Mouse (Mus musculus): Measurements from ENCODE around the gene Sec16b. TPM values are rescaled to one million over a fixed set of nuclear protein-coding genes. Genes with fewer than 3 reads are reported as not detected.
A peak's percentile ranks its signal among the peaks of the same experiment; 100 is the strongest.

Gene Sec16b
- total RNA-seq, 2 experiments from 2014 or later: 5.0 to 5.6 TPM

- no peak for DNase-seq (ENCODE audit: low spot score in 2 of 2)
Observed at GRCm38 (mm10) chr1:157555738-157556137, 49.2 kb downstream of the Sec16b start.

GRCm38 (mm10) chr1:157556439-157556838, 49.9 kb downstream of the Sec16b start:
- no peak for DNase-seq (ENCODE audit: low spot score in 2 of 2)

- no peak for DNase-seq (ENCODE audit: low spot score in 2 of 2)
Observed at GRCm38 (mm10) chr1:157558145-157558544, 51.6 kb downstream of the Sec16b start.

DNA sequence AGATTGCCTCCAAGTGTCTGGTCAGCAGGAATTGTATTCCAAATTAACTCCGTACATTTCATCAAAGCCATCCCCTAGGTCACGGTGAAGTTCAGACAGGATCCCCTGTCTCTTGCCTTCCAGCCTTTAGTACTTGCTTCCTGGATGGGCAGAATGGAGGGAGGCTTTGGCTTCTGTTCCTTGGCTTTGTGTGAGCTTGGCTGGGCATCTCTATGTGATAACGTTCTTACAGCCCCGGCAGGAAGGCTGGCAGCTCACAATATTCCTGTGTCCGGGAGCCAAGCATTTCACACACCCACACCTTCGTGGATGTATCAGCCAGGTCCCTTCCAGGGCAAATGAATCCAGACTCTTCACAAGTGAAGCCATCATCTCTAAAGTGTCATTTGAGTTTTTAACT, 53.5 kb downstream of the Sec16b start:
- no peak for DNase-seq (ENCODE audit: low spot score in 2 of 2)

GRCm38 (mm10) chr1:157560654-157561386, 54.3 kb downstream of the Sec16b start:
- no peak for DNase-seq (ENCODE audit: low spot score in 2 of 2)

- no peak for DNase-seq (ENCODE audit: low spot score in 2 of 2)
Observed at GRCm38 (mm10) chr1:157567819-157568218, 61.3 kb downstream of the Sec16b start.

GRCm38 (mm10) chr1:157569263-157570090, 62.9 kb downstream of the Sec16b start:
- DNase-seq (ENCODE audit: low spot score in 2 of 2): no peak

DNA sequence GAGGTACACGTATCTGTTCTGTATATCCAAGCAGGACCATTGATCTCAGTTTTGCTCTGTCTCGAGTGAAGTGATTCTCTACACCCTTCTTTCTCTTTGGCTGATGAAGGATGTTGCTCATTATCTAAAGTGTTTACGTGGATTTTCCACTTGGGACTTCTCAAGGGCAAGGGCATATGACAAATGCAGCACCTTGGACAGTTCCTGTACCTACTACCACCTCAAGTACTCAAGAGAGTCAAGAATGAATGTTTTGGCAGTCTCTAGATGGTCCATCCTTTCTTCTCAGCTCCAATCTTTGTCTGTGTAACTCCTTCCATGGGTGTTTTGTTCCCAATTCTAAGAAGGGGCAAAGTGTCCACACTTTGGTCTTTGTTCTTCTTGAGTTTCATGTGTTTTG, 68.8 kb downstream of the Sec16b start:
- DNase-seq (ENCODE audit: low spot score in 2 of 2): no peak

GRCm38 (mm10) chr1:157578336-157578735, 71.8 kb downstream of the Sec16b start:
- no peak for DNase-seq (ENCODE audit: low spot score in 2 of 2)

GRCm38 (mm10) chr1:157586556-157586955, 80.0 kb downstream of the Sec16b start:
- peak in 1 of 2 experiments; percentile 17 for DNase-seq (ENCODE audit: low spot score in 2 of 2)

DNA sequence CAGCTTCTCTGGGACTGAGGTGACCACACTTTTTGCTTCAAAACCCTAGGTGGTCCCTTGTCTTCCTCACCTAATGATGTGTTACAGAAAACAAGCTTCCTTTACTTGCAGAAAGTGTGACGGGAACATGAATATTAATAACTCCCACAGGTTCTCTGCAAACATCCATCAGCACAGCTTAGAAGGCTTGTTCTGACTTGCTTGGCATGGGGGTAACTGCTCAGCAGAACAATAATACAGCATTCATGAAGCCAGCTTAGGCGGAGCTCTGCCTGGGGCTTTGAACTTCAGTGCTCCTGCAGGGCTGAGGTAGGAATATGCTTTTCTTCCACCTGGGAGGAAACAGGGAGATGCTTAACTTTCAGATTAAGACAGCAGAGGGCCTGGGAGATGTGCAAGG, 85.5 kb downstream of the Sec16b start:
- no peak for DNase-seq (ENCODE audit: low spot score in 2 of 2)

DNA sequence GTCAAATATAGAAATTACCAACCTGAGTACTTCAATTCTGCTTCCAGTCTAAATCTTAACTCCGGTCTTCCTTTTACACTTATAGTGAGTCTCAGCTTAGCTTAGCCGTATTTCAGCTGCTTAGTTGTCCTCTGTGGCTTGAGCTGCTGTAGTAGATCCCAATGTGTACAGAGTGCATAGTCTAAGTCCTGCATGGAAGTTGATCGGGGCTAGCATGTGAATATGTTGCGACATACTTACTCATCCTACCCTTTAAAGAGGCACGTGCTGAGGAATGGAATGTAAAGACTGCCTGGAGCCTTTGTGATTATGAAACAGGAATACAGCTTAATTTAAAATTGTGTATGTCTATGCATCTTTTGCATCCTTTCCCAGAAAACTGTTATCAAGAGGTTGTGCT, 88.0 kb downstream of the Sec16b start:
- DNase-seq (ENCODE audit: low spot score in 2 of 2): no peak

DNA sequence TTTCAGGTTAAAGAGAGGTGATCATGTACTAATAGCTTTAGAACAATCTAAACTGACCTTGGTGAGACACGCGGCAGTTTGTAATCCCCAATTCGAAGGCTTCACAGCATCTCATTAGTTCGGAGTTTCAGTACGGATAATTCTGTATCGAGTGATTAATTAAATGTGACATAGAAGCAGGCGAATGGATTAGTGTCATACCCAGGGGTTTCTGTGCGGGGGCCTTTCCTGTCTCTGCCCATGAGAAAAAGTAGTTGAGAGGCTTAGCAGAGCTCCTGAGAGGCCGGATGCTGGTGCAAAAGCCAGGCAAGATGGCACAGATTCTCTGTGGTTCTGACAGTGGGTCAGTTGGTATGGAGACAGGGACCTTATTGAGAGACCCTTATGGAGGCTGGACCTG, 88.6 kb downstream of the Sec16b start:
- no peak for DNase-seq (ENCODE audit: low spot score in 2 of 2)

DNA sequence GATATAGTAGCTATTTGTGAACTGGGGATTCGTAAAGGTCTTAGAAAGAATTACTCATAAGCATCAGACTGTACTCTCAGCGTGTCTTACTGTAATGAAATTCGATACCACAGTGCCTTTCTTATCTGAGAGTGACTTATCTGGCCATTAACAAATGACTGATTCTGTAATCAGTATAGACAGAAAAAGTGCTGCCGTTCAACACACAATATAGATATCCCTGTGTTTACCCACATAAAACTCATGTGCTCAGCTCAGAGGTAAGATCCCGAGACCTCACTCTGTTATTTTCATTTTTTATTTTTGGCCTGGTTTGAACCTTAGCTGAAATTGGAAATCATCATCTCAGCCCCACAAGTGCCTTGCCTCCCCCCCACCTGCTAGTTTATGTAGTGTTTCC, 98.0 kb downstream of the Sec16b start:
- no peak for DNase-seq (ENCODE audit: low spot score in 2 of 2)

Other genes starting within 250 kb of the Sec16b start
- 10 to 100 TPM; 15.7 to 20.9 TPM for gene Rasal2, start 94.1 kb upstream of the Sec16b start, total RNA-seq (2021)
- gene Cryzl2, start 48.2 kb upstream of the Sec16b start, total RNA-seq (2021): 1 to 10 TPM; 4.3 to 5.6 TPM

Measured in gastrocnemius, postnatal 4 days (tissue).